Mouse (Mus musculus): ENCODE measurements around the gene Rnf150. TPM values are rescaled to one million over a fixed set of nuclear protein-coding genes. Genes with fewer than 3 reads are reported as not detected.
"Not testable (repeated sequence)": the region's sequence is repeated elsewhere in the genome, so short reads cannot be mapped to it uniquely, and the experiment has no call there.

The Rnf150 gene
- total RNA-seq, 2 experiments from 2014 or later: 12.3 to 14.2 TPM

- intact Hi-C loops (cut with DNase I): no loop called here
- no peak for DNase-seq (ENCODE audit: low spot score)
These were observed 196.9 kb downstream of the Rnf150 start for GRCm38 (mm10) chr8:83060076-83060475.

DNA sequence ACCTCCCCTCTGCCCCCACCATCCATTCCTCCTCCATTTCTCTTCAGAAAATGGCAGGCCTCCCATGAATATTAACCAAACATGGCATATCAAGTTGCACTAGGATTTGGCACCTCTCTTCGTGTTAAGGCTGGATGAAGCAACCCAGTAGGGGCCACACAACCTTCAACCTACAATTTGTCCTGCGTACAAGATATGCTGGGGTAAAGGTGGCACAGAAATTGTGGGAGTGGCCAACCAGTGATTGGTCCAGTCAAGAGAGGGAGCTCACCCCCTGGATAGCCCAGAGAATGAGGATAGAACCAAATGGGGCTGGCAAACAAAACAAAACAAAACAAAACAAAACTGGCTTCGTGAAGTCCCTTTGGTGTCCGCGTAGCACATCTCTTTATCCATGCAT is 198.1 kb downstream of the Rnf150 start:
- DNase-seq (ENCODE audit: low spot score): no peak
- intact Hi-C loops (cut with DNase I): no loop called here

DNA sequence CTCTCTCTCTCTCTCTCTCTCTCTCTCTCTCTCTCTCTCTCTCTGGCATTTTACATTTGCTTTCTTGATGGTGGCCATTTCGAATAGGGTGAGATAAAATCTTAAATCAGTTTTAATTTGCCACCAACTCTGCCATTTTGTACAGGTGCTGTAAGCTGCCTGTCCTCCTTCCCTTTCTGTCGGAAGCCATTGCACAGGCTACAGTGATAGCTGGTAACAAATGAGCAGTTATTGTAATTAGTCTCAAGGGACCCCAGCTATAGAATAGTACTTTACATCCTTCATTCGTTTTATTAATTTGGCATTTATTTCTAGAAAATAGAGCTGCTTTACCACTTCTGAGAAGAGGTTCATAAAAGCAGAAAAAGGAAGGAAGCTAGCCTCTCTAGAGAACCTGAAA is 198.7 kb downstream of the Rnf150 start:
- no peak for DNase-seq (ENCODE audit: low spot score)
- intact Hi-C loops (cut with DNase I): no loop called here

DNA sequence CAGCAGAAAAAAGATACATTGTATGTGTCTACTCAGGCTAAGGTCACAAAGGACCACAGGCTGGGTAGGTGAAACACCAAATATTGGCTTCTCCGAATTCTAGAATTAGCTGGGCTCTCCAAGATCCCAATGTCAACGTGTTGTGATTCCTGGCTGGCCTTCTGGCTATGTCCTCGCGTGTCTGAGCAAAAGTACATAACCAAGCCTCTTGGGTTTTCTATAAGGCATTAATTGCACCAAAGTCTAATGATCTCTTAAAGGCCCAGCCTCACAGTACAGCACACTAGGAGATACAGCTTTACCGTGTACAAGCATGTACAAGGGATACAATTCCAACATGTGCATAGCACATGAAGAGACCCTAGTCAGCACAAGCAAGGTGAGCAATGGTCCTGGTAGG is 199.1 kb downstream of the Rnf150 start:
- intact Hi-C loops (cut with DNase I): no loop called here
- DNase-seq (ENCODE audit: low spot score): no peak

GRCm38 (mm10) chr8:83064096-83064495 is 200.9 kb downstream of the Rnf150 start:
- no peak for DNase-seq (ENCODE audit: low spot score)
- intact Hi-C loops (cut with DNase I): no loop called here

DNA sequence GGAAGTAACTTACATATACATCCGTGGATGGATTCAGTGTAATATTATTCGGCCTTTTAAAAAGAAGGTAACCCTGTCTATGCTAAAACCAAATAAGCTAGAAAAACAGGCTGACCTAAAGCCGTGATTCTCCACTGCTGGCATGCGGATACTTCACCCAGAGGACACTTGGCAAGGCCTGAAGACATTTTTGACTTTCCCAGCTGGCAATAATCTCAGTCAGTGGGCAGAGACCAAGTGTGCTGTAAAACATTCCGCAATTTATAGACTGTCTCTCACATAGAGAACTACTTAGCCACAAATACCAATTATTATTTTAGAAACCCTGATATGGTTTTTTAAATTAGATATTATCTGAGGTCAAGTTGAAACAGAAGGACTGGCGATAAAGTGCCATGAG is 202.9 kb downstream of the Rnf150 start:
- DNase-seq (ENCODE audit: low spot score): no peak
- intact Hi-C loops (cut with DNase I): no loop called here

- DNase-seq (ENCODE audit: low spot score): no peak
- intact Hi-C loops (cut with DNase I): no loop called here
These were observed 203.7 kb downstream of the Rnf150 start for GRCm38 (mm10) chr8:83066846-83067245.

- intact Hi-C loops (cut with DNase I): no loop called here
- DNase-seq (ENCODE audit: low spot score): no peak
These were observed 204.8 kb downstream of the Rnf150 start for GRCm38 (mm10) chr8:83067906-83068305.

- DNase-seq (ENCODE audit: low spot score): no peak
- intact Hi-C loops (cut with DNase I): no loop called here
These were observed 211.1 kb downstream of the Rnf150 start for GRCm38 (mm10) chr8:83074248-83074647.

GRCm38 (mm10) chr8:83076621-83077020 is 213.5 kb downstream of the Rnf150 start:
- DNase-seq (ENCODE audit: low spot score): no peak
- intact Hi-C loops (cut with DNase I): no loop called here

DNA sequence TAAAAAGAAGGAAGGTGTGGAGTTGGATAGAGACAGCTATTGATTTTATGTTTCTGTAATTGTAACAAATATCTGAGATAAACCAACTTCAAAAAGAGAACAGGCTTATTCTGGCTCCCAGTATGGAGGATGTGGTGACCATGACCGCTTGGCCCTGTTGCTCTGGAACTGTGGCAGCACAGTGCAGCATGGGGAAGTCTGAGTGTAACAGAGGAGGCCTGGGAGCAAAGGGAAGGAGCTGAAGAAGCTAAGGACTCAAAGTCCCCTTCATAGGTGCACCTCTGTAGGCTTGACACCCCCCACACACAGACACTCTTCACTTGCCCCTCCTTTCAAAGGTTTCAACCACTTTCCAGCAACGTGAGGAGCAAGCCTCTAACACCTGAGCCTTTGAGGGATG is 214.2 kb downstream of the Rnf150 start:
- DNase-seq (ENCODE audit: low spot score): no peak
- intact Hi-C loops (cut with DNase I): no loop called here

DNA sequence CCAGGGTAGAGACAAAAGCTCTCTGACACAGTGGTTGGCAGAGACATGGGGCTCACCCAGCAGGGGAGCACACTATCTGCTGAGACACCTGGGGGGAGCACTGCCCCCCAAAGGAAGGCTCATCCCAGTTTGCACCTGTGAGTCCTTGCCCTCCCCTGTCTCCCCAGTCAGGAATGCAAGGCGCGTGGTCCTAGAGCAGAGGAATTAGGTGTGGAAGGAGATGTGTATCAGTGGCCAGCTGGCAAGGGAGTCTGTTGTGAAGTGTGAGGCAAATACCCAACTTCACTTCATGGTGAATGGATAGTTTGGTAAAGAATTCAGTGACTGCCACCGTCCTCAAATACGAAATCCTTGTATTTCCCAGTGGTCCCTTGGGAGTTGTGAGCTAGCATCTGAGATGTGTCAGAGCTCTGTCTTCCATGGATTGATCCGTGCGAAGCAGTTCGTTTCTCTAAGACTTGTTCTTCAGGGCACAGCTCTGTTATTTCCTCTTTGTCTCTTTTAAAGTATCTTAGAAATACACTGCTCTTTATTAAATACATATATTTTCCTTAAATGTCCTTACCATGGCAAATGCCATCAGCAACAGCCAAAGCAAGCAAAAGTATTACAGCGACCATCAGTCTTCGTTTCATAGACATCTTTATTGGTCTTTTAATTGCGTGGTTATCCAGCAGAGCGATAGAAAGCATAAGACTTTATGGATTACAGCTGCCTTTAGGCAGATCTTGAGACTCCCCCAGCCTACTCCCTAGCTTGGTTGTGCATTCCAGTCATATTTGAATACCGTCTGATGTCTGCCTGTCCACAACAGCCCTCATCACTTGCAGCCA is 215.8 kb downstream of the Rnf150 start:
- no peak for DNase-seq (ENCODE audit: low spot score)
- intact Hi-C loops (cut with DNase I): no loop called here

- intact Hi-C loops (cut with DNase I): no loop called here
- DNase-seq (ENCODE audit: low spot score): no peak
These were observed 216.3 kb downstream of the Rnf150 start for GRCm38 (mm10) chr8:83079534-83079844.

GRCm38 (mm10) chr8:83081266-83081665 is 218.1 kb downstream of the Rnf150 start:
- intact Hi-C loops (cut with DNase I): loop anchor here (10.0 kb wide), 1 partner anchor 106 kb away; no protein-coding TSS in a partner anchor
- no peak for DNase-seq (ENCODE audit: low spot score)

- DNase-seq (ENCODE audit: low spot score): not testable (repeated sequence)
- intact Hi-C loops (cut with DNase I): loop anchor here (10.0 kb wide), 1 partner anchor 107 kb away; no protein-coding TSS in a partner anchor
These were observed 218.7 kb downstream of the Rnf150 start for GRCm38 (mm10) chr8:83081806-83082205.

GRCm38 (mm10) chr8:83082251-83082650 is 219.1 kb downstream of the Rnf150 start:
- intact Hi-C loops (cut with DNase I): loop anchor here (10.0 kb wide), 1 partner anchor 107 kb away; no protein-coding TSS in a partner anchor
- no peak for DNase-seq (ENCODE audit: low spot score)

- no peak for DNase-seq (ENCODE audit: low spot score)
- intact Hi-C loops (cut with DNase I): loop anchor here (10.0 kb wide), 1 partner anchor 109 kb away; no protein-coding TSS in a partner anchor
These were observed 220.3 kb downstream of the Rnf150 start for GRCm38 (mm10) chr8:83083452-83083851.

GRCm38 (mm10) chr8:83085581-83085980 is 222.4 kb downstream of the Rnf150 start:
- no peak for DNase-seq (ENCODE audit: low spot score)
- intact Hi-C loops (cut with DNase I): loop anchor here (5.0 to 10.0 kb wide), 2 partner anchors 111 to 308 kb away; no protein-coding TSS in a partner anchor

DNA sequence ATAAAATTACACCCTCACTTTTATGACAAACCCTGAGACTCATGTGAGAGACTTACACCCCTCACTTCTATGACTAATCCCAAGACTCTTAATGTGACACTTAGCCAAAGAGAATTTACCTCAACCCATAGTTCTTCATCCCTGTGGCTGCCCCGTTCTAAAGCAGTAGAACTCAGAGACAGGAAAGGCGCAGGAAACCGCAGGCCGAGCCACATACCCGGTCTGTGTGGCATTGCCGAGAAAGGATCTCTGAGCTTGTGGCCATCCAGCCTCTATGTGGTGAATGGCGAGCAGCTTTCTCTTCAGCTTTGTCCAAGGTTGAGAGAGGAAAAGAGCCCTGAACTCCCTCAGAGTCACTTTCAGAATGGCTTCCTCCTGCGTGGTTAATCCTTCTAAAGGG is 223.5 kb downstream of the Rnf150 start:
- intact Hi-C loops (cut with DNase I): loop anchor here (5.0 to 10.0 kb wide), 2 partner anchors 112 to 309 kb away; no protein-coding TSS in a partner anchor
- DNase-seq (ENCODE audit: low spot score): no peak

DNA sequence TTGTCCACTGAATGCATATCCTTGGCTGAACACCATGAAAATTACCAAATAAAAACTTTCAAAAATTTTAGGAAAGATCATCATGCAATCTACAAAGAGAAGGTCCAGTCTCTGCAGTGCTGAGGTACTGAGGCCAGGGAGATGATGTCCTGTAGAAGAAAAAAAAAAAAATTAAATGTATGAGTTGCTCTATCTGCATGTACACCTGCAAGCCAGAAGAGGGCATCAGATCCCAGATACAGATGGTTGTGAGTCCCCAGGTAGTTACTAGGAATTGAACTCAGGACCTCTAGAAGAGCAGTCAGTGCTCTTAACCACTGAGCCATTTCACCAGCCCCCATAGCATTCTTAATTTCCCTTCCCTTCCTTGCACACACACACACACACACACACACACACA is 224.4 kb downstream of the Rnf150 start:
- intact Hi-C loops (cut with DNase I): loop anchor here (5.0 to 10.0 kb wide), 2 partner anchors 113 to 310 kb away; no protein-coding TSS in a partner anchor
- no peak for DNase-seq (ENCODE audit: low spot score)

GRCm38 (mm10) chr8:83088156-83088555 is 225.0 kb downstream of the Rnf150 start:
- DNase-seq (ENCODE audit: low spot score): no peak
- intact Hi-C loops (cut with DNase I): loop anchor here (5.0 to 10.0 kb wide), 2 partner anchors 113 to 311 kb away; no protein-coding TSS in a partner anchor
